Mouse (Mus musculus) MEL (cell line): ENCODE data around the gene Itga10.

ENCODE experiments used
- CTCF ChIP-seq, 3 experiments: IDR thresholded peaks in 2 of 3; conservative IDR thresholded peaks in 1 of 3; 2 replicates each; pipeline ENCODE4 v1.5.1; 2011 to 2012; ENCODE audit warnings: low read length in 3 of 3, low read depth in 2 of 3, mild to moderate bottlenecking in 2 of 3, improper control_type of control experiment in 1 of 3, inconsistent platforms in 1 of 3, mixed read lengths in 1 of 3, moderate library complexity in 1 of 3; ENCODE audit not compliant: control insufficient read depth in 1 of 3, insufficient read depth in 1 of 3, poor library complexity in 1 of 3, severe bottlenecking in 1 of 3
- HCFC1 ChIP-seq: IDR thresholded peaks from 2 replicates; pipeline ENCODE4 v1.6.1; 2012; ENCODE audit warnings: low read depth, mild to moderate bottlenecking, inconsistent platforms, low read length, improper control_type of control experiment, moderate library complexity
- POLR2A ChIP-seq, 2 experiments: IDR thresholded peaks; 2 replicates each; pipeline ENCODE4 v1.6.1; 2011 to 2012; ENCODE audit warnings: low read length in 2 of 2, mild to moderate bottlenecking in 2 of 2, control low read depth in 1 of 2, improper control_type of control experiment in 1 of 2, low read depth in 1 of 2, moderate library complexity in 1 of 2; ENCODE audit not compliant: control insufficient read depth in 1 of 2, insufficient read depth in 1 of 2, poor library complexity in 1 of 2

GRCm38 (mm10) chr3:96675690-96676089, 30.3 kb downstream of the Itga10 start:
- TF ChIP-seq POLR2A (IDR thresholded peaks at IDR 0.05; ENCODE audit: control insufficient read depth in 1 of 2, insufficient read depth in 1 of 2, low read depth in 1 of 2, low read length in 2 of 2, poor library complexity in 1 of 2) (no peak), CTCF (IDR thresholded peaks at IDR 0.05 in 2 of 3, conservative IDR thresholded peaks at IDR 0.05 in 1 of 3; ENCODE audit: control insufficient read depth in 1 of 3, insufficient read depth in 1 of 3, low read depth in 2 of 3, low read length in 3 of 3, poor library complexity in 1 of 3, severe bottlenecking in 1 of 3) (no peak), HCFC1 (no peak)
